Mouse (Mus musculus) hindbrain, embryonic 11.5 days (tissue): ENCODE measurements around the gene Cnpy3. TPM values are rescaled to one million over a fixed set of nuclear protein-coding genes. Genes with fewer than 3 reads are reported as not detected.
A peak's percentile ranks its signal among the peaks of the same experiment; 100 is the strongest.

Source experiments
- ATAC-seq: fragments of 200-750 bp; cut with Nextera tagmentation; 2 replicates; pipeline ENCODE4 v1.8.0; 2017; ENCODE audit warnings: mild to moderate bottlenecking, moderate TSS enrichment, moderate library complexity; ENCODE audit not compliant: low FRiP score
- DNase-seq: peaks from one replicate; pipeline ENCODE4 v3.0.0-alpha.2; 2015; ENCODE audit warnings: low spot score
- H3K27ac ChIP-seq: fragments of 300-500 bp; sonication (generic); 2 replicates; pipeline ENCODE4 v1.5.1; 2014; ENCODE audit warnings: mild to moderate bottlenecking, low read depth, low read length
- H3K27me3 ChIP-seq: fragments of 300-500 bp; sonication (generic); 2 replicates; pipeline ENCODE4 v1.6.1; 2014; ENCODE audit warnings: mild to moderate bottlenecking, low read length, moderate library complexity, mixed read lengths; ENCODE audit not compliant: control insufficient read depth, insufficient read depth
- H3K36me3 ChIP-seq: fragments of 300-500 bp; sonication (generic); 2 replicates; pipeline ENCODE4 v1.6.1; 2014; ENCODE audit warnings: mild to moderate bottlenecking, low read length, moderate library complexity, mixed read lengths; ENCODE audit not compliant: control insufficient read depth, insufficient read depth
- H3K4me1 ChIP-seq: fragments of 300-500 bp; sonication (generic); replicated peaks from 2 replicates; pipeline ENCODE4 v1.6.1; 2014; ENCODE audit warnings: low read length, mixed read lengths; ENCODE audit not compliant: control insufficient read depth, insufficient read depth
- H3K4me2 ChIP-seq: fragments of 300-500 bp; sonication (generic); replicated peaks from 2 replicates; pipeline ENCODE4 v1.6.1; 2014; ENCODE audit warnings: mild to moderate bottlenecking, low read depth, low read length
- H3K4me3 ChIP-seq: fragments of 300-500 bp; sonication (generic); 2 replicates; pipeline ENCODE4 v1.5.1; 2014; ENCODE audit warnings: low read depth, low read length
- H3K9ac ChIP-seq: fragments of 300-500 bp; sonication (generic); 2 replicates; pipeline ENCODE4 v1.6.1; 2014; ENCODE audit warnings: low read depth, low read length
- H3K9me3 ChIP-seq: fragments of 300-500 bp; sonication (generic); 2 replicates; pipeline ENCODE4 v1.6.1; 2016; ENCODE audit warnings: low read length; ENCODE audit not compliant: control insufficient read depth
- WGBS: fragments of 180-500 bp; shearing (Covaris S2); extraction: QIAGEN DNeasy Blood & Tissue Kit; methylation state at CpG from one replicate; pipeline ENCODE4 v1.1.7; 2014; 5-methylcytosine and 5-hydroxymethylcytosine counted together
- polyA plus RNA-seq: library from polyadenylated mRNA; unstranded; fragments of >200 nt; fragmentation: Nextera tagmentation; extraction: Ambion mirVana; gene quantifications from 2 replicates; pipeline ENCODE4 v1.2.1, GENCODE M21; 2014

Cnpy3 gene
- polyA plus RNA-seq, 1 experiment from 2014 or later: 53.4 TPM

DNA sequence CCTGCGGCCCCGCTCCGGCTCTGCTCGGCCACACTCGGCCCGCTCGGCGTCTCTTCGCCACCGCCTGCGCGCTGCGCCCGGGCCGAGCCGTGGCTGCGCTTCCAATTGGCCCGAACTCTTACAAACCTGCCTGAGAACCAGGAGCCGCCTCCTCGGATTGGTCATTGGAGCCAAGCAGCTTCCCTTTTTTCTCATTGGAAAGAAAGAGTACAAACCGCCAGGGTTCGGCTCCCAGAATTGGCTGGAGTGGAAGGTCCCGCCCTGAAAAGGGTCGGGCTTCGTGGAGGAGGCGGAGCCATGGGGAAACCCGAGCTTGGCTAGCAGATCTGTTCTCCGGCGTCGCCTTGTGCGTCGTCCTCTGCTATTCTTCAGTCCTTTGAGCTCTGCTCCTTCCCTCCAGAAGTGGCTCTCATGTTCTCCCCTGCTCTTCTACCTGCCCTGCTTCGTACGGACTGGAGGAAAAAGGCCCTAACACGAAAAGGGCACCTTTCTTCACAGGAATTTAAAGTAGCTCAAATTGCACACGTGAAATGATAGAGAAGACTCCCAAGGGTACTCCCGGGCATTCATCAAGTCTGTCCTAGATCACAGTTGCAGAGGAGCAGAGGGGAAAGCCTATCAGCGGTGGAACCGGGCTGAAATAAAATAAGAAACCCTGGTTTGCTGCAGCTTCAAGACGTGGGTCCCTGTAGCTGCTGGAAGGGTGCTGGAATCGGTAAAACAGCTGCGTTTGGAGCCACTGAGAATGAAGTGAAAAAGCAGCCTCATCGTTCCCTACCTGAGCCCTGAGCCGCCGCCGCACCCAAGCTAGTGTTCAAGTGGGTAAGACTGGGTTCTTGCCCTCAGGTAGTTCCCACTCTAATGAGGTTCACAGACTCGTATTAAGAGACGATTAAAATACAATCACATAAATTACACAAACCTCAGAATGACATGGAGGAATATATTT is 46.9 kb downstream of the Cnpy3 start, which contains the start of gene Ppp2r5d:
Gene Ppp2r5d, minus strand, starts transcription at position 225 of the 949 bp plus-strand sequence.
- 2% methylated on average over 48 of the region's 48 CpGs for WGBS
- DNase-seq (peak; percentile 97), ATAC-seq (peak; percentile 97)
- peak within 1 kb of the TSS; percentile 85 for H3K27ac ChIP-seq
- H3K4me3 ChIP-seq: peak within 1 kb of the TSS; percentile 92
- peak within 1 kb of the TSS; percentile 90 for H3K9ac ChIP-seq
- no peaks in the 10 kb centered on the region for H3K27me3 ChIP-seq
- no peaks in the 10 kb centered on the region for H3K36me3 ChIP-seq
- H3K9me3 ChIP-seq: no peaks in the 10 kb centered on the region
- 0 out of 2 replicates have a peak, but pooled peaks cover 4% of the 10 kb centered on the region for H3K4me1 ChIP-seq
- H3K4me2 ChIP-seq: peak within 1 kb of the TSS; percentile 70

GRCm38 (mm10) chr17:46703971-46704886 is 47.8 kb downstream of the Cnpy3 start:
- peak overlapping the region; percentile 92 for H3K4me3 ChIP-seq
- no peaks in the 10 kb centered on the region for H3K9me3 ChIP-seq
- 5% methylated on average over 32 of the region's 41 CpGs for WGBS
- 0 out of 2 replicates have a peak, but pooled peaks cover 4% of the 10 kb centered on the region for H3K4me1 ChIP-seq
- H3K27ac ChIP-seq: peak overlapping the region; percentile 85
- no peaks in the 10 kb centered on the region for H3K27me3 ChIP-seq
- peak; percentile 86 for ATAC-seq
- DNase-seq: peak; percentile 32
- H3K36me3 ChIP-seq: no peaks in the 10 kb centered on the region
- peak overlapping the region; percentile 70 for H3K4me2 ChIP-seq
- peak overlapping the region; percentile 90 for H3K9ac ChIP-seq

GRCm38 (mm10) chr17:46702506-46702905 is 49.5 kb downstream of the Cnpy3 start:
- H3K9me3 ChIP-seq: no peaks in the 10 kb centered on the region
- H3K36me3 ChIP-seq: no peaks in the 10 kb centered on the region
- ATAC-seq (no peak), DNase-seq (no peak)
- 0 out of 2 replicates have a peak, but pooled peaks cover 4% of the 10 kb centered on the region for H3K4me1 ChIP-seq
- WGBS: 86% methylated on average over 5 of the region's 5 CpGs
- no peak overlapping the region for H3K4me2 ChIP-seq
- H3K9ac ChIP-seq: no peak overlapping the region
- no peak overlapping the region for H3K4me3 ChIP-seq
- H3K27ac ChIP-seq: no peak overlapping the region
- H3K27me3 ChIP-seq: no peaks in the 10 kb centered on the region

- Histone ChIP-seq H3K4me3 (no peak overlapping the region), H3K4me2 (no peak overlapping the region), H3K27ac (no peak overlapping the region), H3K4me1 (0 out of 2 replicates have a peak, but pooled peaks cover 4% of the 10 kb centered on the region), H3K27me3 (no peaks in the 10 kb centered on the region), H3K36me3 (no peaks in the 10 kb centered on the region), H3K9me3 (no peaks in the 10 kb centered on the region), H3K9ac (no peak overlapping the region)
- WGBS: 89% methylated on average over 12 of the region's 12 CpGs
- ATAC-seq: no peak
- no peak for DNase-seq
Measured at GRCm38 (mm10) chr17:46702100-46702499, 49.9 kb downstream of the Cnpy3 start.

GRCm38 (mm10) chr17:46701489-46701888 is 50.5 kb downstream of the Cnpy3 start:
- Histone ChIP-seq H3K4me1 (0 out of 2 replicates have a peak, but pooled peaks cover 4% of the 10 kb centered on the region), H3K27me3 (no peaks in the 10 kb centered on the region), H3K9ac (no peak overlapping the region), H3K27ac (no peak overlapping the region), H3K4me2 (no peak overlapping the region), H3K9me3 (no peaks in the 10 kb centered on the region), H3K36me3 (no peaks in the 10 kb centered on the region), H3K4me3 (no peak overlapping the region)
- no peak for ATAC-seq
- 85% methylated on average over 12 of the region's 12 CpGs for WGBS
- DNase-seq: no peak

DNA sequence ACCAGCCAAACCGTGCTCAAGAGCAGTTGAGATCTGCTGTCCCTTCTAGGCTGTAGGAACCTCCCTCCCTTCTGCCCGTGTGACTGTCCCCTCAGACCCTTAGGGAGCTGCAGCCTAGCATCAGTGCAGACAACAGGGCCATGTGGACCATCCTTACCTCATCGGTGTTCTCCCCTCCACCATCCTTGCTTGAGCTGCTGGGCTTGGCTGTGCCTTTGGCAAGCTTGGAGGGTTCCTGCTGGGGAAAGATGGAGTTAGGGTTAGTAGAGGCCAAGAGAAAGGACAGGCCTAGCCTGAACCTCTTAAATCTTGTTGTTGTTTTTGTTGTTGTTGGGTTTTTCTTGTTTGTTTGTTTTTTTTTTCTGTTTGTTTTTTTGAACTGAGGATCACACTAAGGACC is 52.1 kb downstream of the Cnpy3 start:
- ATAC-seq: no peak

GRCm38 (mm10) chr17:46699245-46699644 is 52.8 kb downstream of the Cnpy3 start:
- Histone ChIP-seq H3K4me1 (0 out of 2 replicates have a peak, but pooled peaks cover 4% of the 10 kb centered on the region), H3K9me3 (no peaks in the 10 kb centered on the region), H3K4me3 (no peak overlapping the region), H3K27me3 (no peaks in the 10 kb centered on the region), H3K9ac (no peak overlapping the region), H3K4me2 (no peak overlapping the region), H3K36me3 (no peaks in the 10 kb centered on the region), H3K27ac (no peak overlapping the region)
- no peak for DNase-seq
- ATAC-seq: no peak
- 87% methylated on average over 5 of the region's 5 CpGs for WGBS

More for the DNA sequence above, 52.1 kb downstream of the Cnpy3 start:
- Histone ChIP-seq H3K9me3 (no peaks in the 10 kb centered on the region), H3K27me3 (no peaks in the 10 kb centered on the region), H3K4me1 (0 out of 2 replicates have a peak, but pooled peaks cover 4% of the 10 kb centered on the region), H3K4me2 (no peak overlapping the region), H3K27ac (no peak overlapping the region), H3K9ac (no peak overlapping the region), H3K4me3 (no peak overlapping the region), H3K36me3 (no peaks in the 10 kb centered on the region)
- WGBS: 87% methylated on average over 3 of the region's 3 CpGs
- DNase-seq: no peak

- no peak overlapping the region for H3K4me3 ChIP-seq
- ATAC-seq (no peak), DNase-seq (no peak)
- no peaks in the 10 kb centered on the region for H3K36me3 ChIP-seq
- H3K27me3 ChIP-seq: no peaks in the 10 kb centered on the region
- no peak overlapping the region; the same call in 1 of the 2 replicates for H3K4me2 ChIP-seq
- 91% methylated on average over 6 of the region's 6 CpGs for WGBS
- 0 out of 2 replicates have a peak, but pooled peaks cover 2% of the 10 kb centered on the region for H3K4me1 ChIP-seq
- H3K27ac ChIP-seq: no peak overlapping the region
- H3K9me3 ChIP-seq: no peaks in the 10 kb centered on the region
- H3K9ac ChIP-seq: no peak overlapping the region
Measured at GRCm38 (mm10) chr17:46698515-46698914, 53.5 kb downstream of the Cnpy3 start.
